Mouse (Mus musculus) lung, postnatal 0 days (tissue): ENCODE results near the gene Zfyve21.

Experiments used
- CTCF ChIP-seq: IDR thresholded peaks from 2 replicates; pipeline ENCODE4 v1.5.1; 2016; ENCODE audit warnings: antibody characterized with exemption, mild to moderate bottlenecking
- EP300 ChIP-seq: IDR thresholded peaks from 2 replicates; pipeline ENCODE4 v1.6.1; 2016; ENCODE audit warnings: antibody characterized with exemption, mild to moderate bottlenecking, control low read depth

DNA sequence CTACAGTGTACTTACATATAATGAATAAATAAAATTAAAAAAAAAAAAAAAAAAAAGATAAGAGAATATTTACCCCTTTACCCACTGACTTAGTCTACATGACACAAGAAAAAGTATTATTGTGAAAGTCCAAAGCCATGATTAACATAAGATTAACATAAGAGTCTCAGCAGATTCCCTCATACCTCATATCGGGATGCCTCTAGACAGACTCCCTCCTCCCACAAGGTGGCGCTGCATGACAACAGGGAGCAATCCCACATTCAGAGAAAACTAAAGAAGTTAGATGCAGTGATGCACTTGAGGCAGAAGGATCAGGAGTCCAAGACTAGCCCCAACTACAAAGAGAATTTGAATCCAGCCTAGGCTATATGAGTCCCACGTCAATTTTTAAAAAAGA is 64.2 kb downstream of the Zfyve21 start:
- TF ChIP-seq CTCF = peak; percentile 97
- no peak for TF ChIP-seq EP300
